Mouse (Mus musculus): Measurements from ENCODE around the gene Lpp. TPM values are rescaled to one million over a fixed set of nuclear protein-coding genes. Genes with fewer than 3 reads are reported as not detected.

Lpp gene
- polyA plus RNA-seq, 1 experiment from 2014 or later = 13.3 TPM

DNA sequence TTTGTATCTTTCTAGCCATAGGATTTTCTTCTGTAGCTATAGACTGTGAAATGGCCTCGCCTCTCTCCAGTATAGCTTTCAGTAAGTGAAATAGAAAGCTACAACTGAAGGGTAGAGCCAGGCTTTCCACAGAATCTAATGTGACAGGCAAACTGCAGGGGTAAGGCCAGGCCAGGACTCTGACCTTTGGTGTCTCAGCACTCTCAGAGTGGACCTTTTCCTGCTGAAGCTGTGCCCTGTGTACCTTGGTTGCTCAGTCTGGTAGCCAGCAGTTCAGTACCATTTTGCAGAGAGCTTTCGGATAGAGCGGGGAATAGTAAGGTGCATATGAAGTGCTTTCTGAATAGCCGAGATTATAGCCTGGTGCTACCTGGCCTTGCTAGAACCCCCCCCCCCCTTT is 9.5 kb downstream of the Lpp start:
- ATAC-seq (ENCODE audit: low read depth) = no peak
- no peak overlapping the region for H3K9ac ChIP-seq
- no peak overlapping the region for H3K4me3 ChIP-seq
- no peak overlapping the region for H3K27ac ChIP-seq (replicated peaks)
- H3K36me3 ChIP-seq = peaks cover 13% of the 10 kb centered on the region; the same call in 1 of the 2 replicates
- H3K4me1 ChIP-seq (replicated peaks) = peaks cover 12% of the 10 kb centered on the region
- H3K27me3 ChIP-seq = no peaks in the 10 kb centered on the region
- no peak overlapping the region for H3K4me2 ChIP-seq
- WGBS = 93% methylated on average over 4 of the region's 4 CpGs
- peaks cover 16% of the 10 kb centered on the region for H3K9me3 ChIP-seq

GRCm38 (mm10) chr16:24403733-24404380 is 10.6 kb downstream of the Lpp start:
- Histone ChIP-seq H3K4me3 (no peak overlapping the region), H3K27ac (replicated peaks) (no peak overlapping the region), H3K4me2 (no peak overlapping the region), H3K9ac (no peak overlapping the region), H3K36me3 (peaks cover 13% of the 10 kb centered on the region; the same call in 1 of the 2 replicates), H3K9me3 (peaks cover 16% of the 10 kb centered on the region), H3K4me1 (replicated peaks) (peaks cover 4% of the 10 kb centered on the region; the same call in 1 of the 2 replicates), H3K27me3 (no peaks in the 10 kb centered on the region)
- no peak for ATAC-seq (ENCODE audit: low read depth)
- 88% methylated on average over 8 of the region's 8 CpGs for WGBS

DNA sequence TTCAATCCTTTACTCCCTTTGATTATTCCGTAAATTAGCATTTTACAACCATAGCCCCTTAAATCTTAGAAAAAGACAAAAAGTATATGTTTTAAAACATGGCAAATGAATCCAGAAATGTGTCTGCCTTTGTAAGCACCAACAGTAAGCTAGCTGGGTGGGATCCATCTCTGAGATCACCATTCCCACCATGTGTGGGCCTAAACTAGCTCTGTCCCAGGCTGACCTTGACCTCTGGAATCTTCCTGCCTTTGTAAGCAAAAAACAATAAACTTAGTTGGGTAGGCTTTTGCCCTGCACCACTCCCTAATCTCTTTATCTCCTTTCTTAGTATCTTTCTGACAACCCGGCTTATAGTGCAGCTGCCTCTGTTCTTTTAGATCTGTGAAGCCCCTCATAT is 13.2 kb downstream of the Lpp start:
- Histone ChIP-seq H3K4me2 (no peak overlapping the region), H3K27me3 (no peaks in the 10 kb centered on the region), H3K4me1 (replicated peaks) (no peaks in the 10 kb centered on the region), H3K9me3 (peaks cover 12% of the 10 kb centered on the region), H3K27ac (replicated peaks) (no peak overlapping the region), H3K9ac (no peak overlapping the region), H3K36me3 (peaks cover 13% of the 10 kb centered on the region; the same call in 1 of the 2 replicates), H3K4me3 (no peak overlapping the region)
- ATAC-seq (ENCODE audit: low read depth) = no peak
- WGBS = 96% methylated on average over 2 of the region's 2 CpGs

GRCm38 (mm10) chr16:24411281-24411680 is 18.0 kb downstream of the Lpp start:
- Histone ChIP-seq H3K4me1 (replicated peaks) (no peaks in the 10 kb centered on the region), H3K9me3 (peaks cover 7% of the 10 kb centered on the region), H3K27ac (replicated peaks) (no peak overlapping the region), H3K36me3 (no peaks in the 10 kb centered on the region; the same call in 1 of the 2 replicates), H3K27me3 (no peaks in the 10 kb centered on the region), H3K4me2 (no peak overlapping the region), H3K9ac (no peak overlapping the region), H3K4me3 (no peak overlapping the region)
- 94% methylated on average over 6 of the region's 6 CpGs for WGBS
- ATAC-seq (ENCODE audit: low read depth) = no peak

DNA sequence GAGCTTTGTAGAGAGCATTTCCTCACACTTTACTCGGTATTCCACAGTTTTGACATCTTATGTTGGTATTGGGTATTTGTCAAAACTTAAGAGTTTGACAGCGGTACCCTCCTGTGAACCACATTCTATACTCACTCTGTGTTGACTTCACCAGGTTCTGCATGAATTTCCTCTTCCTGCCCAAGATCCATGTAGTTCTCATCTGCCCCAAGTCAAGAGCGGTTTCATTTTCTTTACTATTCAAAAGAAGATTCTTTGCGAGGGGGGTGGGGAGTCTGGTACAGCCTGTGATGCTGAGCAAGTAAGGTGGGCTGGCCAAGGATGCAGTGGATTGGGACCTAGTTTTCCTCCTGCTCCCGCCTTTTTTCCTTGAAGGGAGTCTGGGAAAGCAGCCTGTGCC is 18.9 kb downstream of the Lpp start:
- 0 out of 2 replicates have a peak, but pooled peaks cover 2% of the 10 kb centered on the region for H3K36me3 ChIP-seq
- no peak overlapping the region for H3K4me3 ChIP-seq
- WGBS = 87% methylated on average over 5 of the region's 5 CpGs
- no peak overlapping the region for H3K4me2 ChIP-seq
- no peak overlapping the region for H3K27ac ChIP-seq (replicated peaks)
- no peak for ATAC-seq (ENCODE audit: low read depth)
- H3K4me1 ChIP-seq (replicated peaks) = no peaks in the 10 kb centered on the region
- H3K9me3 ChIP-seq = no peaks in the 10 kb centered on the region
- no peak overlapping the region for H3K9ac ChIP-seq
- H3K27me3 ChIP-seq = no peaks in the 10 kb centered on the region

DNA sequence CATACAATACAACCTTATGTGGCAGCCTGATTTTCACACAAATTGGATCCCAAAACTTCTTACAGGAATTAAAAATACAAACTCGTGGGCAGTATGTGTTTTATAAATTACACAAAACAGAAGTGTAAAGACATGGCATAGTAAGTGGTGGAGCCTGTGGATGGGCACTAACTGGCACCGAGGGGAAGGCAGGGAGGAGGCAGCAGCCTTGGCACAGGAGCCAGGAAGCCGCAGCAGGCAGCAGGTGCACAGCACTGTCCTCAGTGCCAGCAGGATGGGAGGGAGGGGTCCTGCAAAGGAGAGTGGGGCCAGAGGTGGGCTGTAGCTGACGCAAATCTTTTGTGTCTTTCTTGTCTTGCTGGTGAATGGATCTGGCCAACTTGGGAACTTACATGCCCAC is 19.8 kb downstream of the Lpp start:
- no peak overlapping the region for H3K27ac ChIP-seq (replicated peaks)
- H3K9me3 ChIP-seq = no peaks in the 10 kb centered on the region
- H3K4me2 ChIP-seq = no peak overlapping the region
- 0 out of 2 replicates have a peak, but pooled peaks cover 2% of the 10 kb centered on the region for H3K36me3 ChIP-seq
- no peak for ATAC-seq (ENCODE audit: low read depth)
- H3K4me3 ChIP-seq = no peak overlapping the region
- no peaks in the 10 kb centered on the region for H3K4me1 ChIP-seq (replicated peaks)
- H3K27me3 ChIP-seq = no peaks in the 10 kb centered on the region
- 80% methylated on average over 4 of the region's 4 CpGs for WGBS
- H3K9ac ChIP-seq = no peak overlapping the region

DNA sequence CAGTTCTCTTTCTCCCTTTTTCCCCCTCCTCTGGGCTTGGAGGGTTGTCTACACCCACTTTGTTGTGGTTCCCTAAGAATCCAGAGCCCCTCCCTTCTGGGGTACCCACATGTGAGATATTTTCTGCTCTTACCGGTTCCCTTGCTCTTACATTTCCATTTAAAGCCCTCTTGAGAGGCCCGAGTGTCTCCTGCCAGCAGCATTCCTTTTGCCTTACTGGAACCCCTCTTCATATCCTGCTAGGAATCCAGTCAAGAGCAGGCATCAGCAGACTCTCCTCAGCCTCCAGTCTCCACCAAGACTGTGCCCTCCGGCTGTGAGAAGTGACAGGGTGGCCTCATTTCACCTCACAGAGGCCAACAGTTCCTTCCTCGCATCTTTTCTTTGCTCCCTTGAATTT is 24.7 kb downstream of the Lpp start:
- Histone ChIP-seq H3K27ac (replicated peaks) (no peak overlapping the region), H3K9ac (no peak overlapping the region), H3K27me3 (no peaks in the 10 kb centered on the region), H3K4me3 (no peak overlapping the region), H3K9me3 (no peaks in the 10 kb centered on the region), H3K4me2 (no peak overlapping the region), H3K4me1 (replicated peaks) (peaks cover 11% of the 10 kb centered on the region), H3K36me3 (0 out of 2 replicates have a peak, but pooled peaks cover 2% of the 10 kb centered on the region)
- ATAC-seq (ENCODE audit: low read depth) = no peak
- 72% methylated on average over 4 of the region's 4 CpGs for WGBS

- WGBS = 75% methylated on average over 5 of the region's 5 CpGs
- peaks cover 20% of the 10 kb centered on the region for H3K4me1 ChIP-seq (replicated peaks)
- H3K27ac ChIP-seq (replicated peaks) = no peak overlapping the region
- 0 out of 2 replicates have a peak, but pooled peaks cover 2% of the 10 kb centered on the region for H3K36me3 ChIP-seq
- ATAC-seq (ENCODE audit: low read depth) = no peak
- H3K4me3 ChIP-seq = no peak overlapping the region
- H3K4me2 ChIP-seq = no peak overlapping the region
- H3K9ac ChIP-seq = no peak overlapping the region
- no peaks in the 10 kb centered on the region for H3K27me3 ChIP-seq
- no peaks in the 10 kb centered on the region for H3K9me3 ChIP-seq
These were observed 27.4 kb downstream of the Lpp start for GRCm38 (mm10) chr16:24420603-24421120.

GRCm38 (mm10) chr16:24421687-24422418 is 28.5 kb downstream of the Lpp start:
- 62% methylated on average over 4 of the region's 4 CpGs for WGBS
- ATAC-seq (ENCODE audit: low read depth) = peak; percentile 46; the same call in 1 of the 2 replicates
- peaks cover 20% of the 10 kb centered on the region for H3K4me1 ChIP-seq (replicated peaks)

DNA sequence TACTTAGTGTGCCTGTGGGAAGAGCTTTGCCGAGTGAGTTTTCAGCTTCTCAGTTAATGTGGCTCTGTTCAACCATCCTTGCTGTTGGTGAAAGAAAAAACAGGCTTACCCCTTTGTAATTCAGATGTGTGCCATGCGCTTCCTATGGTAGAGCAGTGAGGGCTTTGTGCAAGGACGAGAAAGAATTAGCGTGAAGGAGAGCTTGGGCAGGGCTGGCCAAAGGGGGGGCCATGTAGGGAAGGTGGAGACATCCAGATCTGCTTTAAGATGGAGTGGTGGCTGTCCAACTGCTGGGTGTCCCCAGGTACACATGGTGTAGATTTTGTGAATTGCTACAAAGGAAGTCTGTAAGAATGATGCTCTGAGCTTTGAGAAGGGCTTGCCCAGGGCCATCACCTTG is 29.9 kb downstream of the Lpp start:
- 40% methylated on average over 4 of the region's 4 CpGs for WGBS
- H3K27me3 ChIP-seq = no peaks in the 10 kb centered on the region
- no peaks in the 10 kb centered on the region for H3K36me3 ChIP-seq
- H3K9me3 ChIP-seq = no peaks in the 10 kb centered on the region
- no peak overlapping the region for H3K4me2 ChIP-seq
- no peak overlapping the region for H3K4me3 ChIP-seq
- no peak overlapping the region for H3K9ac ChIP-seq
- no peak for ATAC-seq (ENCODE audit: low read depth)
- H3K27ac ChIP-seq (replicated peaks) = no peak overlapping the region
- peaks cover 20% of the 10 kb centered on the region for H3K4me1 ChIP-seq (replicated peaks)

More at GRCm38 (mm10) chr16:24421687-24422418, 28.5 kb downstream of the Lpp start:
- Histone ChIP-seq H3K9me3 (no peaks in the 10 kb centered on the region), H3K4me3 (no peak overlapping the region), H3K27me3 (no peaks in the 10 kb centered on the region), H3K9ac (no peak overlapping the region; the same call in 1 of the 2 replicates), H3K36me3 (no peaks in the 10 kb centered on the region), H3K27ac (replicated peaks) (no peak overlapping the region), H3K4me2 (no peak overlapping the region)

- 75% methylated on average over 4 of the region's 4 CpGs for WGBS
These were observed 30.4 kb downstream of the Lpp start for GRCm38 (mm10) chr16:24423751-24424150.

GRCm38 (mm10) chr16:24424356-24424977 is 31.2 kb downstream of the Lpp start:
- H3K4me1 ChIP-seq (replicated peaks) = peaks cover 20% of the 10 kb centered on the region
- no peak overlapping the region for H3K4me2 ChIP-seq
- H3K9me3 ChIP-seq = no peaks in the 10 kb centered on the region
- no peak for ATAC-seq (ENCODE audit: low read depth)
- 83% methylated on average over 12 of the region's 12 CpGs for WGBS
- no peak overlapping the region for H3K9ac ChIP-seq
- H3K36me3 ChIP-seq = no peaks in the 10 kb centered on the region
- H3K27me3 ChIP-seq = no peaks in the 10 kb centered on the region
- H3K4me3 ChIP-seq = no peak overlapping the region
- no peak overlapping the region for H3K27ac ChIP-seq (replicated peaks)

More at GRCm38 (mm10) chr16:24423751-24424150, 30.4 kb downstream of the Lpp start:
- H3K4me2 ChIP-seq = no peak overlapping the region
- no peaks in the 10 kb centered on the region for H3K36me3 ChIP-seq
- H3K9ac ChIP-seq = no peak overlapping the region
- peaks cover 20% of the 10 kb centered on the region for H3K4me1 ChIP-seq (replicated peaks)
- H3K27ac ChIP-seq (replicated peaks) = no peak overlapping the region
- no peak for ATAC-seq (ENCODE audit: low read depth)
- no peaks in the 10 kb centered on the region for H3K27me3 ChIP-seq
- no peaks in the 10 kb centered on the region for H3K9me3 ChIP-seq
- no peak overlapping the region for H3K4me3 ChIP-seq

All from neural tube, embryonic 13.5 days (tissue).